Mouse (Mus musculus): ENCODE results near the gene Os9.

DNA sequence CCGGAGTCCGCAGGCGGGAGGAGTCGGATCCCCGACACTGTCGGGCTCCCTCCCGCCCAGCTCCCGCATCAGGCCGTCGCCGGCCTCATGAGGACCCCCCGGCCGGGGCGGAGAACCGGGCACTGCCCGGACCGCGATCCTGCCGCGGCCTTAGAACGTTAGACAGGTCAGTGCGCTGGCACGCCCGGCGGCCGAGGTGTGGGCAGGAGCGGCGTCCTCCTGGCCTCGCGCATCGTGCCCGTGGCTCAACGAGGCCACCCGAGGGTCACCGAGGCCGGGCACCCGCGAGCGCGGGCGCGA lies 44.4 kb upstream of the Os9 start:
- no peak for TF ChIP-seq POLR2A (IDR thresholded peaks at IDR 0.05; ENCODE audit: insufficient read depth, low read depth, low read length)
- no peak for TF ChIP-seq CTCF (IDR thresholded peaks at IDR 0.05)
- TF ChIP-seq EP300 (IDR thresholded peaks at IDR 0.05; ENCODE audit: insufficient read depth, low read depth, low read length): no peak
